Mouse (Mus musculus) urinary bladder, postnatal 10 days (tissue): ENCODE measurements around the gene Smndc1.
A peak's percentile ranks its signal among the peaks of the same experiment; 100 is the strongest.

Source experiments
- DNase-seq: peaks from one replicate; pipeline ENCODE4 v3.0.0; 2022; ENCODE audit warnings: low spot score

Smndc1 gene

GRCm38 (mm10) chr19:53383336-53383735, 7.0 kb downstream of the Smndc1 start:
- DNase-seq, result no peak

- DNase-seq, result no peak
Measured at GRCm38 (mm10) chr19:53378421-53378820, 12.0 kb downstream of the Smndc1 start.

GRCm38 (mm10) chr19:53377652-53378051, 12.7 kb downstream of the Smndc1 start:
- DNase-seq, result no peak

GRCm38 (mm10) chr19:53375816-53376215, 14.6 kb downstream of the Smndc1 start:
- DNase-seq, result no peak

GRCm38 (mm10) chr19:53375299-53375698, 15.1 kb downstream of the Smndc1 start:
- DNase-seq, result no peak

- DNase-seq, result no peak
Measured at GRCm38 (mm10) chr19:53373570-53373969, 16.8 kb downstream of the Smndc1 start.

- DNase-seq, result no peak
Measured at GRCm38 (mm10) chr19:53371666-53372065, 18.7 kb downstream of the Smndc1 start, which contains the start of gene Gm10197. TSS of gene Gm10197 (minus strand) at chr19:53371766.

GRCm38 (mm10) chr19:53370233-53370632, 20.1 kb downstream of the Smndc1 start:
- DNase-seq, result no peak

- DNase-seq, result peak; percentile 56
Measured at GRCm38 (mm10) chr19:53369469-53370043, 20.8 kb downstream of the Smndc1 start.

GRCm38 (mm10) chr19:53366881-53367280, 23.5 kb downstream of the Smndc1 start:
- no peak for DNase-seq

- no peak for DNase-seq
Measured at GRCm38 (mm10) chr19:53366057-53366775, 24.2 kb downstream of the Smndc1 start.

GRCm38 (mm10) chr19:53364963-53365362, 25.4 kb downstream of the Smndc1 start:
- DNase-seq, result no peak

- DNase-seq, result no peak
Measured at GRCm38 (mm10) chr19:53364551-53364950, 25.8 kb downstream of the Smndc1 start.

GRCm38 (mm10) chr19:53362967-53363366, 27.4 kb downstream of the Smndc1 start:
- no peak for DNase-seq

GRCm38 (mm10) chr19:53360265-53360958, 30.0 kb downstream of the Smndc1 start:
- no peak for DNase-seq

- no peak for DNase-seq
Measured at GRCm38 (mm10) chr19:53359160-53360033, 31.0 kb downstream of the Smndc1 start.

- DNase-seq, result no peak
Measured at GRCm38 (mm10) chr19:53355065-53355464, 35.3 kb downstream of the Smndc1 start.

GRCm38 (mm10) chr19:53354271-53355000, 35.9 kb downstream of the Smndc1 start:
- DNase-seq, result no peak

- DNase-seq, result no peak
Measured at GRCm38 (mm10) chr19:53353864-53354263, 36.5 kb downstream of the Smndc1 start.

GRCm38 (mm10) chr19:53345766-53346165, 44.6 kb downstream of the Smndc1 start:
- DNase-seq, result no peak

GRCm38 (mm10) chr19:53344062-53344461, 46.3 kb downstream of the Smndc1 start:
- DNase-seq, result no peak
